Mouse (Mus musculus) forebrain, embryonic 16.5 days (tissue): ENCODE measurements around the gene Ergic1. TPM values are rescaled to one million over a fixed set of nuclear protein-coding genes. Genes with fewer than 3 reads are reported as not detected.

Source experiments
- ATAC-seq: fragments of 200-750 bp; cut with Nextera tagmentation; 2 replicates; pipeline ENCODE4 v1.8.0; 2017; ENCODE audit warnings: mild to moderate bottlenecking, moderate library complexity
- H3K27ac ChIP-seq: fragments of 300-500 bp; sonication (generic); 2 replicates; pipeline ENCODE4 v1.5.1; 2014; ENCODE audit warnings: low read length, control low read depth
- H3K27me3 ChIP-seq: fragments of 300-500 bp; sonication (generic); replicated peaks from 2 replicates; pipeline ENCODE4 v1.6.1; 2014; ENCODE audit warnings: low read length; ENCODE audit not compliant: control insufficient read depth, insufficient read depth
- H3K36me3 ChIP-seq: fragments of 300-500 bp; sonication (generic); 2 replicates; pipeline ENCODE4 v1.6.1; 2014; ENCODE audit not compliant: control insufficient read depth, insufficient read depth
- H3K4me1 ChIP-seq: fragments of 300-500 bp; sonication (generic); replicated peaks from 2 replicates; pipeline ENCODE4 v1.6.1; 2014; ENCODE audit warnings: low read length; ENCODE audit not compliant: control insufficient read depth, insufficient read depth
- H3K4me2 ChIP-seq: fragments of 300-500 bp; sonication (generic); 2 replicates; pipeline ENCODE4 v1.6.1; 2014; ENCODE audit warnings: mild to moderate bottlenecking, low read length, control low read depth
- H3K4me3 ChIP-seq: fragments of 300-500 bp; sonication (generic); replicated peaks from 2 replicates; pipeline ENCODE4 v1.5.1; 2014; ENCODE audit warnings: mild to moderate bottlenecking, low read length, control low read depth
- H3K9ac ChIP-seq: fragments of 300-500 bp; sonication (generic); replicated peaks from 2 replicates; pipeline ENCODE4 v1.6.1; 2014; ENCODE audit warnings: low read depth, low read length, control low read depth
- H3K9me3 ChIP-seq: fragments of 300-500 bp; sonication (generic); 2 replicates; pipeline ENCODE4 v1.6.1; 2016; ENCODE audit warnings: low read length; ENCODE audit not compliant: control insufficient read depth
- WGBS: fragments of 180-500 bp; shearing (Covaris S2); extraction: QIAGEN DNeasy Blood & Tissue Kit; methylation state at CpG from one replicate; pipeline ENCODE4 v1.1.7; 2014; 5-methylcytosine and 5-hydroxymethylcytosine counted together
- polyA plus RNA-seq: library from polyadenylated mRNA; unstranded; fragments of >200 nt; fragmentation: Nextera tagmentation; extraction: Ambion mirVana; gene quantifications from 2 replicates; pipeline ENCODE4 v1.2.1, GENCODE M21; 2015

Ergic1 gene
- polyA plus RNA-seq, 1 experiment from 2014 or later, result 113 TPM

DNA sequence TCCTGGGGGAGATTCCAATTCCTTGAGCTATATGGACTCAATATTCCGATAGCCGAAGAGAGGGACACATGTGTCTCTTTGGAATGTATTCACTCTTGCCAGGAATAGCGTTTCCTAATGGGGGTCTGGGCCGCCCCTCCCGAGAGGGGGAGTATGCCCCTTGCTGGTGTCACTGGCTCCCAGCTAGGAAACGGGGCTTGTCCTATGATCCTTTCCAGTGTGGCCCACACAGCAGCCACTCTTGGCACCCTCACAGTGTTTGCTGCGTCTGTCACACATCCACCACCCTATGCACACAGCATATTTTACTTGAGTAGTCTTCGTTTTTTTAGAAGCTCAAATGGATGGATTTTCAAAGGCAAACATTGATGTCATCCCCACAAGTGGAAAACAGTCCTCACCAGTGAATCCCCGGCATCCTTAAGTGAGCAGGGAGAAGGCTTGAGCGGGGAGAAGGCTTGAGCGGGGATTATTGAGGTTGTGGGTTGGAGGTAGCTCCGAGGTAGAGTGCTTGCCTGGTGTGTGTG, 26.7 kb downstream of the Ergic1 start:
- no peak for ATAC-seq
- WGBS, result 89% methylated on average over 12 of the region's 12 CpGs
- peaks cover 9% of the 10 kb centered on the region; the same call in 1 of the 2 replicates for H3K4me1 ChIP-seq
- H3K27ac ChIP-seq, result no peak overlapping the region
- no peaks in the 10 kb centered on the region for H3K9me3 ChIP-seq
- H3K27me3 ChIP-seq, result no peaks in the 10 kb centered on the region
- no peak overlapping the region for H3K4me2 ChIP-seq
- H3K4me3 ChIP-seq, result no peak overlapping the region
- H3K9ac ChIP-seq, result no peak overlapping the region
- no peaks in the 10 kb centered on the region for H3K36me3 ChIP-seq

DNA sequence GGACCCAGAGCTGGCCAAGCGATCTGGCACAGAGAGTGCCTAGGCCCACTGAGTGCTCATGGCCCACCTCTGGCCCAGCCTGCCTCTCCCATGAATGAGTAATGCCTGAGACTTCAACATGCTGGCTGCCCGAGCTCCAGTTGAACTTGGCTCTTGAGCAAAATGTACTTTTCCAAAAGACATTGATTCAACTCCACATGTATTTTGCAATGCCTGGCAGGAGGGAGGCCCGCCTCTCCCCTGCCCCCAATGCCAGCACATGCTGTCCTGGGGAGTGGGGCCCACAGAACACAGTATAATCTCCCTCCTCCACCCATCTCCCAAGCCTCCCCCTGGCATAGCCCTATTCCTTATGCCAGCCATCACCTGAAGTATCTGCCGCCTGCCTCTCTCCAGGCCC, 31.2 kb downstream of the Ergic1 start:
- peaks cover 21% of the 10 kb centered on the region for H3K4me1 ChIP-seq
- H3K36me3 ChIP-seq, result no peaks in the 10 kb centered on the region
- no peaks in the 10 kb centered on the region for H3K9me3 ChIP-seq
- no peak overlapping the region for H3K27ac ChIP-seq
- ATAC-seq, result no peak
- no peak overlapping the region for H3K9ac ChIP-seq
- H3K4me2 ChIP-seq, result no peak overlapping the region
- WGBS, result 91% methylated on average over 4 of the region's 4 CpGs
- no peak overlapping the region for H3K4me3 ChIP-seq
- H3K27me3 ChIP-seq, result no peaks in the 10 kb centered on the region

DNA sequence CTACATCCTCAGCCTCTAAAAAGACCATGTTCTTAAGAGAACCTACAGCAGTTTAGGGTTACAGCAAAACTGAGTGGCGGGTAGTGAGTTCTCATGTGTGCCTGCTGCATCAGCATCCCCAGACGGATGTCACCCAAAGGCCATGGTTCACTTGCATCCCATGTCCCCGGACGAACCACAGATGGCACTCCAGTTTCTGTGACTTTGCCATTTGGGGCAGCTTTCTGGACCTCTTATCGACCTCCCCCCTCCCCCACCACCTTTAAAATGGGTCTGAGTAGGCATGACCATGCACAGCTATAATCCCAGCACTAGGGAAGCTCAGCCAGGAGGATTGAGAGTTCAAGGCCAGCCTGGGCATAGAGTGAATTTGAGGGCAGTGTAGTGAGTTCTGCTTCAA, 31.9 kb downstream of the Ergic1 start:
- WGBS, result 92% methylated on average over 5 of the region's 5 CpGs
- H3K9ac ChIP-seq, result no peak overlapping the region
- no peaks in the 10 kb centered on the region for H3K9me3 ChIP-seq

DNA sequence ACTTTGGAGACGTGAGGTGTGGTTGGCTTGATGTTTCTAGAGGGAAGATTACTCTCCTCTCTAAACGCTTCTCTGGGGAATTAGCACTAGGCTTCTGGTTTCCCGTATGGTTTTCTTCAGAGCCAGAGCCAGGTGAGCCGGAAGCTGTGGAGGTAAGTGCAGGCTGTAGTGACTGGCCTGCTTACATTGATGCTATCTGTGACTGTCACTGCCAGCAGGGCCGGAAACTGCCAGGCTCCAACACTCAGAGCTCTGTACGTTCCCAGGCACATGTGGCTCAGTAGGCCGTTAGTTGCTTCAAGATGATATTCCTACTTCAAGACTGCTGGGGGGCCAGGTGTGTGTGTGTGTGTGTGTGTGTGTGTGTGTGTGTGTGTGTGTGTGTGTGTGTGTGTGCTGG, 32.9 kb downstream of the Ergic1 start:
- WGBS, result 90% methylated on average over 7 of the region's 7 CpGs
- ATAC-seq, result no peak
- H3K27ac ChIP-seq, result no peak overlapping the region
- H3K4me1 ChIP-seq, result peaks cover 21% of the 10 kb centered on the region
- no peak overlapping the region for H3K4me3 ChIP-seq
- H3K9ac ChIP-seq, result no peak overlapping the region
- H3K9me3 ChIP-seq, result no peaks in the 10 kb centered on the region
- no peak overlapping the region for H3K4me2 ChIP-seq
- H3K36me3 ChIP-seq, result no peaks in the 10 kb centered on the region
- no peaks in the 10 kb centered on the region for H3K27me3 ChIP-seq

More for the DNA sequence above, 31.9 kb downstream of the Ergic1 start:
- H3K27ac ChIP-seq, result no peak overlapping the region
- ATAC-seq, result no peak
- no peaks in the 10 kb centered on the region for H3K27me3 ChIP-seq
- no peak overlapping the region for H3K4me2 ChIP-seq
- no peaks in the 10 kb centered on the region for H3K36me3 ChIP-seq
- no peak overlapping the region for H3K4me3 ChIP-seq
- peaks cover 21% of the 10 kb centered on the region for H3K4me1 ChIP-seq

DNA sequence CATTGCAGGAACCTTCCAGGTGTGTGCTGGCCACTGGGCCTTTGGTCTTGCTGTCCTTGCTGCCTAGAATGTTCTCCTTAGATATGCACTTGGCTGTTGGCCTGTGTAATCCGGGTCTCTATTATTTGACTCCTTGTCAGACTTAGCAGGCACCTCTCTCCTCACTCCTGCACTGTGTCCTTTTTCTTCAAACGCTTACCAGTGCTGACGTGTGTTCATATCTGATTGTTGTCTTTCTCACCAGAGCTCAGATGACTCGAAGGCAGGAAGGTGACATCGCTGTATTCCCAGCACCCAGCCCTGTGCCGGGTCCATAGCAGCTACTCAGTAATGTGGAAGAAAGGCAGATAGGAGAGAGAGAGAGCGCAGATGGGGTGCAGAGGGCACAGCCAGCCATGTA, 33.7 kb downstream of the Ergic1 start:
- peaks cover 21% of the 10 kb centered on the region for H3K4me1 ChIP-seq
- H3K36me3 ChIP-seq, result no peaks in the 10 kb centered on the region
- no peak overlapping the region for H3K9ac ChIP-seq
- WGBS, result 87% methylated on average over 7 of the region's 7 CpGs
- ATAC-seq, result no peak
- H3K4me3 ChIP-seq, result no peak overlapping the region
- no peak overlapping the region for H3K4me2 ChIP-seq
- no peak overlapping the region for H3K27ac ChIP-seq
- H3K9me3 ChIP-seq, result no peaks in the 10 kb centered on the region
- H3K27me3 ChIP-seq, result no peaks in the 10 kb centered on the region

DNA sequence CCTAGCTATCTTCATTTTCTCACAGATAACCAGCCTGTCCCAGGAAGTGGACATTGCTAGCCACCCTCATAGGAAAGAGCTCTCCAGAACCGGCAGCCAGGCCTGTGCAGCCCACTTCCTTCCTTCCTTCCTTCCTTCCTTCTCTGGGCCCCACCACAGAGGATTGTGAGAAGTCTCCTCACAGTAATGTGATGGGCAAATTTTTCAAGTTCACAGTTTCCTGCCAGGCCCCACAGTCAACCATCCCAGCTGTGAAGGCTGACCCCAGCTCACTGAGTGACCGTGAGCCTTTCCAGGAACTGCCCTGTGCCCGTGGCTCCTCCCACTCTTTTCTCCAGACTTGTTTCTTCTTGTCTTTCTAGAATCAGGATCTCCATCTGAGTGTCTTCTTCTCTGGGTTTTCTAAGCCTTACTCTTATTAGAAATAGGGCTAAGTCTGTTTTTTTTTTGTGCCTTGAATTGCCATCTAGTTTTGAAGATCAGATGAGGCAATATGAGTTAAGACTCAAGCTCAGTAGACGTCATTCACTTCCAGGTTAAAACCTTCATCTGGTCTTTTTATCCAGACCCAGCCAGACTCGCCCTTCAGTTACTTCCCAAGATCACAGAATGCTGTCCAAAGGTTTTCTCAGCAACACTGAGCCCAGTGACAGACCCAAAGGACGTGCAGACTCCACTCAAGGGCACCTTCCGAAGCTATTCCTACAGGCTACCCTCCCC, 34.3 kb downstream of the Ergic1 start:
- no peak overlapping the region for H3K4me3 ChIP-seq
- ATAC-seq, result no peak
- WGBS, result 57% methylated on average over 7 of the region's 7 CpGs
- H3K4me1 ChIP-seq, result peaks cover 21% of the 10 kb centered on the region
- H3K9ac ChIP-seq, result no peak overlapping the region
- H3K4me2 ChIP-seq, result no peak overlapping the region
- peak overlapping the region; percentile 48; the same call in 1 of the 2 replicates for H3K27ac ChIP-seq
- no peaks in the 10 kb centered on the region for H3K27me3 ChIP-seq
- H3K9me3 ChIP-seq, result no peaks in the 10 kb centered on the region
- H3K36me3 ChIP-seq, result no peaks in the 10 kb centered on the region

DNA sequence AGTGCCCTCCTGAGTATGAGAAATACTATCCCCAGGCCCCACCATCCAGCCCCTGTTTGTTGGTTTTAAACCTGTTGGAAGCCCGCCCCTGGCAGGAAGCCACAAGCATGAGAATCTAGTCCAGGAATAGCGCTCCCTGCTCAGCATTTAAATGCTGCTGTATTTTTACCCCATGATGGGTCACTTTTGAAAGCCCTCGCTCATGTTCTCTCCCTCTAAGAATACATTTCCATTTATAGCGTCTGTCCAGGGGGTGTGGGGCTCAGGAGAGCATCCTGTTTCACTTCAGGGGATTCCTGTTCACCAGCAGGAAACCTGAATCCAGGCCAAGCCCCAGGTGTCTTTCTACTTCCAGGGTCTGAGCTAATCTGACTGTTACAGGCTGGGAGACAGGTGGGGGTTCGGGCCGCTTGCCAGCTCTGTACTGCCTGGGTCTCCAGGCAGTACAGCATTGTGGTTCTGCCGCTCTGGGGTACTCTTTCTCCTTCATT, 34.9 kb downstream of the Ergic1 start:
- Histone ChIP-seq H3K9me3 (no peaks in the 10 kb centered on the region), H3K4me3 (no peak overlapping the region), H3K27me3 (no peaks in the 10 kb centered on the region), H3K27ac (peak overlapping the region; percentile 58), H3K36me3 (no peaks in the 10 kb centered on the region), H3K4me1 (peaks cover 21% of the 10 kb centered on the region), H3K4me2 (no peak overlapping the region), H3K9ac (no peak overlapping the region)
- ATAC-seq, result peak; percentile 74
- WGBS, result 30% methylated on average over 7 of the region's 7 CpGs

DNA sequence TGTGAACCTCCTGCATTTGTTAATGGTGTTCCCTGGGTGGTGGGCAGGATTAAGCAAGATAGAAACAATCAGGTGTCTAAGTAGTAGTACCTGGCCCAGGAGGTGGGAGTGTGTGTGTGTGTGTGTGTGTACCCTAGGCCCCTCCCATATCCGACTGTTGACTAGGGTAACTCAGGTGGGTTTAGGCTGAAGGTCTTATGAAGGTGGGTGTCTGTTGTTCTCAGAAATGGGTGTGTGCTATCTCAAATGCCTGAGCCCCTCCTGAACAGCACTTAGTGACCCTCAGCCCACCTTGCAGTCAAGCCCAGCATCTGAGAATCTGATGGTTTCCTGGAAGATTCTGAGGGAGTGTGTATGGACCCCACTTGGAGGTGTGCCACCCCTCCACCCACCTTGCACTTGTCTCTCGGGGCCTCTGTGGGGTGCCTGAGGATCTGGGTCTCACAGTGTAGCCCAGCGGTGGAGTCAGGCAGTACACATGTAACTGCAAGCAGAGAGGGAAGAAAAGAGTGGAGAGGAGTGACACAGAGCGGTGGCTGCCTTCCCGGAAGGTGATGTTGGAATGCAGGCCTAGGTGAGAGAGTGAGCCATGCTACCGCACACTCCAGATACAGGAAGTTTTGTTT, 35.7 kb downstream of the Ergic1 start:
- Histone ChIP-seq H3K4me3 (no peak overlapping the region), H3K4me1 (peaks cover 21% of the 10 kb centered on the region), H3K9ac (no peak overlapping the region), H3K4me2 (no peak overlapping the region), H3K36me3 (no peaks in the 10 kb centered on the region), H3K9me3 (no peaks in the 10 kb centered on the region), H3K27me3 (no peaks in the 10 kb centered on the region), H3K27ac (no peak overlapping the region; the same call in 1 of the 2 replicates)
- no peak for ATAC-seq
- WGBS, result 84% methylated on average over 6 of the region's 6 CpGs

DNA sequence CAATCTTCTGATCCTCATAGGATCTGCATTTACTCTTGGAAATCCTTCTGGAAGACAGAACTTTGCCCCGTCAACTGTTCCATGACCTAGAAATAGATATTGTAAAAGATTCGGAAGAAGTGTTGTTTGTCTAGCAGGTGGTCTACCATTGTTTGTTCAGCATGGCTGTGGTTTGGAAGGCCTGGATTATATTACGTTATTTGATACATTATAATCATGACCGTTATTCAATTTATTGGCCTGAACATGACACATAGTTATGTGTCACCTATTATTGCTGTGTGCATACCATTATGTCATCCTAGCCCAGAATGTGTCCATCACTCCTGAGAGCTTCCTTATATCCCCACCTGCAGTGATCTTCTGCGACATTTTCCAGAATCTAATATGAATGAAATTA, 37.6 kb downstream of the Ergic1 start:
- Histone ChIP-seq H3K4me2 (no peak overlapping the region), H3K9ac (no peak overlapping the region), H3K27me3 (no peaks in the 10 kb centered on the region), H3K4me1 (peaks cover 21% of the 10 kb centered on the region), H3K4me3 (no peak overlapping the region), H3K36me3 (no peaks in the 10 kb centered on the region), H3K9me3 (no peaks in the 10 kb centered on the region), H3K27ac (no peak overlapping the region)
- 95% methylated on average over 5 of the region's 5 CpGs for WGBS
- no peak for ATAC-seq
